Mouse (Mus musculus) midbrain, embryonic 11.5 days (tissue): ENCODE results near the gene Tmc2. TPM values are rescaled to one million over a fixed set of nuclear protein-coding genes. Genes with fewer than 3 reads are reported as not detected.

ENCODE experiments used
- ATAC-seq: fragments of 200-750 bp; cut with Nextera tagmentation; 2 replicates; pipeline ENCODE4 v1.8.0; 2017; ENCODE audit warnings: moderate TSS enrichment, moderate library complexity; ENCODE audit not compliant: low FRiP score
- DNase-seq: peaks from one replicate; pipeline ENCODE4 v3.0.0; 2015; ENCODE audit warnings: low spot score; ENCODE audit errors: missing footprints
- H3K27ac ChIP-seq: fragments of 300-500 bp; sonication (generic); 2 replicates; pipeline ENCODE4 v1.5.1; 2014; ENCODE audit warnings: low read depth, low read length
- H3K27me3 ChIP-seq: fragments of 300-500 bp; sonication (generic); 2 replicates; pipeline ENCODE4 v1.6.1; 2014; ENCODE audit warnings: mild to moderate bottlenecking, low read length, moderate library complexity, mixed read lengths; ENCODE audit not compliant: control insufficient read depth, insufficient read depth
- H3K36me3 ChIP-seq: fragments of 300-500 bp; sonication (generic); 2 replicates; pipeline ENCODE4 v1.6.1; 2014; ENCODE audit warnings: mild to moderate bottlenecking, low read length, moderate library complexity, mixed read lengths; ENCODE audit not compliant: control insufficient read depth, insufficient read depth
- H3K4me1 ChIP-seq: fragments of 300-500 bp; sonication (generic); 2 replicates; pipeline ENCODE4 v1.6.1; 2014; ENCODE audit warnings: low read length; ENCODE audit not compliant: control insufficient read depth, insufficient read depth
- H3K4me2 ChIP-seq: fragments of 300-500 bp; sonication (generic); 2 replicates; pipeline ENCODE4 v1.6.1; 2014; ENCODE audit warnings: mild to moderate bottlenecking, moderate library complexity
- H3K4me3 ChIP-seq: fragments of 300-500 bp; sonication (generic); 2 replicates; pipeline ENCODE4 v1.5.1; 2014; ENCODE audit warnings: low read depth, low read length
- H3K9ac ChIP-seq: fragments of 300-500 bp; sonication (generic); 2 replicates; pipeline ENCODE4 v1.6.1; 2014; ENCODE audit warnings: low read length
- H3K9me3 ChIP-seq: fragments of 300-500 bp; sonication (generic); 2 replicates; pipeline ENCODE4 v1.6.1; 2016; ENCODE audit warnings: low read length; ENCODE audit not compliant: control insufficient read depth
- WGBS: fragments of 180-500 bp; shearing (Covaris S2); extraction: QIAGEN DNeasy Blood & Tissue Kit; methylation state at CpG from one replicate; pipeline ENCODE4 v1.1.7; 2014; 5-methylcytosine and 5-hydroxymethylcytosine counted together
- polyA plus RNA-seq: library from polyadenylated mRNA; unstranded; fragments of >200 nt; fragmentation: Nextera tagmentation; extraction: Ambion mirVana; gene quantifications from 2 replicates; pipeline ENCODE4 v1.2.1, GENCODE M21; 2014

Gene Tmc2
- polyA plus RNA-seq, 1 experiment from 2014 or later = not detected

DNA sequence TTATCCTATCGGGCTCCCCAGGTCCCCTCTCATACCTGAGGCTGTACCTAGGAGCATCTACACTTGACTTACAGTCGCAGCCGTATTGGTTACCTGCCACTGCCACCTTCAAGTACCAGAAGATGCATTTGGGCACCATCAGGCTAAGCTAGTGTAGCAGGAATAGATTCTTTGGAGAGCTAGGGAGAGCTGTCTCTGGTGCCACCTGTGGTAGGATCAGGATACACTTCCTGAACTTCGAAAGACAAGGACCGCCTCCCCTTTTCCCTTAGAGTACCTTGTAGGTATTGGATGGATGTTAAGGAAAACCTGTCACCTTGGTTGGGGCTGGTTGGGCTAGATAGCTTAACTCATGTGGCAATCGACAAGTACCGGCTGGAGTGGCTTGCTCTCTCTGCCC lies 73.1 kb downstream of the Tmc2 start:
- Histone ChIP-seq H3K4me2 (no peak overlapping the region), H3K9me3 (no peaks in the 10 kb centered on the region), H3K4me1 (peaks cover 1% of the 10 kb centered on the region), H3K27me3 (no peaks in the 10 kb centered on the region), H3K9ac (no peak overlapping the region), H3K4me3 (no peak overlapping the region), H3K36me3 (no peaks in the 10 kb centered on the region), H3K27ac (no peak overlapping the region)
- 70% methylated on average over 7 of the region's 7 CpGs for WGBS
- ATAC-seq (no peak), DNase-seq (no peak)

GRCm38 (mm10) chr2:130273732-130274131 lies 78.7 kb downstream of the Tmc2 start:
- H3K4me3 ChIP-seq = peak overlapping the region; percentile 91
- DNase-seq = no peak
- peak overlapping the region; percentile 96 for H3K9ac ChIP-seq
- ATAC-seq = no peak; the same call in 1 of the 2 replicates
- peaks cover 32% of the 10 kb centered on the region for H3K36me3 ChIP-seq
- peak overlapping the region; percentile 86; the same call in 1 of the 2 replicates for H3K27ac ChIP-seq
- peaks cover 20% of the 10 kb centered on the region for H3K4me1 ChIP-seq
- H3K4me2 ChIP-seq = peak overlapping the region; percentile 90
- no peaks in the 10 kb centered on the region for H3K27me3 ChIP-seq
- 2% methylated on average over 14 of the region's 14 CpGs for WGBS
- H3K9me3 ChIP-seq = no peaks in the 10 kb centered on the region

- Histone ChIP-seq H3K36me3 (peaks cover 33% of the 10 kb centered on the region), H3K9me3 (no peaks in the 10 kb centered on the region), H3K27ac (peak within 1 kb of the TSS; percentile 86), H3K27me3 (no peaks in the 10 kb centered on the region), H3K9ac (peak within 1 kb of the TSS; percentile 96), H3K4me3 (peak within 1 kb of the TSS; percentile 91), H3K4me1 (peaks cover 20% of the 10 kb centered on the region), H3K4me2 (peak within 1 kb of the TSS; percentile 90)
- peak; percentile 100 for DNase-seq
- peak; percentile 97 for ATAC-seq
- WGBS = under 1% methylated on average over 68 of the region's 68 CpGs
Observed at GRCm38 (mm10) chr2:130274149-130274861, 79.3 kb downstream of the Tmc2 start, which contains the start of gene Nop56. Nop56 (plus strand) TSS chr2:130274430.

- Histone ChIP-seq H3K9ac (peak overlapping the region; percentile 96), H3K4me1 (peaks cover 20% of the 10 kb centered on the region), H3K4me2 (peak overlapping the region; percentile 90), H3K9me3 (no peaks in the 10 kb centered on the region), H3K27ac (peak overlapping the region; percentile 86), H3K4me3 (peak overlapping the region; percentile 91), H3K27me3 (no peaks in the 10 kb centered on the region), H3K36me3 (peaks cover 36% of the 10 kb centered on the region)
- 4% methylated on average over 10 of the region's 10 CpGs for WGBS
- no peak for DNase-seq
- ATAC-seq = no peak
Observed at GRCm38 (mm10) chr2:130274862-130275261, 79.9 kb downstream of the Tmc2 start.

- Histone ChIP-seq H3K36me3 (peaks cover 36% of the 10 kb centered on the region), H3K27ac (no peak overlapping the region), H3K4me1 (peaks cover 20% of the 10 kb centered on the region), H3K4me3 (peak overlapping the region; percentile 91), H3K9ac (peak overlapping the region; percentile 96; the same call in 1 of the 2 replicates), H3K4me2 (peak overlapping the region; percentile 90), H3K9me3 (no peaks in the 10 kb centered on the region), H3K27me3 (no peaks in the 10 kb centered on the region)
- WGBS = 45% methylated on average over 6 of the region's 6 CpGs
- DNase-seq = peak; percentile 97
- ATAC-seq = no peak
Observed at GRCm38 (mm10) chr2:130275649-130276048, 80.7 kb downstream of the Tmc2 start.

DNA sequence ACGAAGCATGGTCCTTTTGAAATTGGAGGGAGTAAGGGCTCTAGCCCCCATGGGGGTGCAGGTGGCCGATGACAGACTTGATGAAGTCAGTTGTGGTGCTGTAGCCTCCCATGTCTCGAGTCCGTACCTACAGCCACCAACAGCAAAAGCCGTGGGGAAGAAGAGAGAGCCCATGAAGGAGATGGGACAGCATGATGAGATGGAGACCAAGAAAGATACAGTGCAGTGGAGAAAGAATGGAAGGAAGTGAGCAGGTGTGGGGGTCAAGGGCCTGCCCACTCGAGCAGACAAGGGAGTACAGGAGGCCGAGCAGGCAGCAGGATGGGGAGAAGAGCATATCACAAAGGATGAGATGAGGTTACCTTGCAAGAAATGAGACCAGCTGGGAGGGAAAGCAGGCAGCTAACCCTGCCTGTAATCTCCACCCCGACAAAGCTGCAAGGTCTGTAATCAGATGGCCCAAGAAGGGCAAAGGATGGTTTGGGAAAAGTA lies 84.7 kb downstream of the Tmc2 start:
- H3K36me3 ChIP-seq = peaks cover 36% of the 10 kb centered on the region
- WGBS = 43% methylated on average over 8 of the region's 8 CpGs

DNA sequence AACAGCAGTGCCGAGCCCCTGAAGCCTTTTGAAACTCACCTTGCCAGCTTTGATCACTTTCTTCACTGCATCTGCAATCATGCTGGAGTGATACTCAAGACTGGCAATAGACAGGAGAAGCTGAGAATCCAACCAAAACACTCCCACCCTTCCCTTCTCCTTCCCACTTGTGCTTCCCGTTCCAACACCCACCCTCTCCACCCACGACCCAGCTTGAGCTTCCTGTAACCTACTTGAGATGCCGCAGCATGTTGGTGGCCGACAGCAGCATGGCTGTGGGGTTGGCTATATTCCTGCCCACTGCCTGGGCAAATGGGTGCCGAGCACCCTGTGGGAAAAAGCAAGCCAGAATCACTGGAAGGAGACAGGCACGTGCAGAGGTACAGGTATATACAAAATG lies 85.2 kb downstream of the Tmc2 start:
- no peak for DNase-seq
- ATAC-seq = no peak
- Histone ChIP-seq H3K9me3 (no peaks in the 10 kb centered on the region), H3K27ac (no peak overlapping the region), H3K27me3 (no peaks in the 10 kb centered on the region), H3K4me3 (no peak overlapping the region), H3K4me2 (no peak overlapping the region), H3K4me1 (peaks cover 21% of the 10 kb centered on the region), H3K9ac (no peak overlapping the region), H3K36me3 (peaks cover 36% of the 10 kb centered on the region)
- 71% methylated on average over 7 of the region's 7 CpGs for WGBS

More for the DNA sequence above, 84.7 kb downstream of the Tmc2 start:
- Histone ChIP-seq H3K9ac (no peak overlapping the region), H3K27ac (no peak overlapping the region), H3K4me2 (no peak overlapping the region), H3K9me3 (no peaks in the 10 kb centered on the region), H3K4me1 (peaks cover 21% of the 10 kb centered on the region), H3K4me3 (no peak overlapping the region), H3K27me3 (no peaks in the 10 kb centered on the region)
- DNase-seq (peak; percentile 87), ATAC-seq (no peak)

- ATAC-seq = no peak
- WGBS = 83% methylated on average over 4 of the region's 4 CpGs
- Histone ChIP-seq H3K9me3 (no peaks in the 10 kb centered on the region), H3K9ac (no peak overlapping the region), H3K4me1 (peaks cover 15% of the 10 kb centered on the region), H3K27me3 (no peaks in the 10 kb centered on the region), H3K27ac (no peak overlapping the region), H3K4me3 (no peak overlapping the region), H3K4me2 (no peak overlapping the region), H3K36me3 (peaks cover 30% of the 10 kb centered on the region)
- no peak for DNase-seq
Observed at GRCm38 (mm10) chr2:130280818-130281217, 85.8 kb downstream of the Tmc2 start.

DNA sequence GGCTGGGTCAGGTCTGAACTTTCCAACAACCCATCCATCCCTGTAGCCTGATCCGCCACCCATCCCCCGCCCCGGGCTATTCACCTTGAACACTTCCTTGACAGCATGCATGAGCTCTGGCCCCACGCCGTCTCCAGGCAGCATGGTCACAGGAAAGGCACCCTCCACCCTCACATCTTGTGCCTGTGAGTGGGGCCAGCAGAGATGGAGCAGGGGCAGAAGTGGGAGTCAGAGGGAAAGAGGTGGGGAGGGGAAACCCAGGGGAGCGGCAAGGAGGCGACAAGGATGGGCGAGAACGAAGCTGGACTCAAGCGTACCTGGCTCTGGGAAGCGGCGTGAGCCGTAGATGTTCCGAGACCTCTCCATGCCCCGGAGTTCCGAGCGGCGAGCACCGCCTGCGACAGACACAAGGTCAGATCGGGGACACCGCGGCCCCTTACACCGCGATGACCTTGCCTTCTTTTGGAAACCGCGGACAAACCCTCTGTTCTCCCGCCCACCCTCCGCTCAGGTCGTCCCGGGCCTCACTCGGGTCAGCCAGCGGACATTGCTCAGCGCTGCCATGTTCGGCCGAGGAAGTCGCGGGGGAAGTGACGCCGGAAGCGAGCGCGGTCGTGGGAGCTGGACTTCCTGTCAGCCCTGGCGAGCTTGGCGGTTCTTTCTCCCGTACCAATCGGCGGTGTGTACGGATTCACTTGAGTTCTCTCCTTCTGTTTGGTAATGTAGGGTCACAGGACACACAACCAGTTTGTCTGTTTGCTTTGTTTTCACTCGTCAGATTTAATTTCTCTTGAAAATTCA lies 89.1 kb downstream of the Tmc2 start, which contains the start of gene Idh3b:
Gene Idh3b (minus strand): TSS at position 694 of the 801 bp plus-strand sequence.
- Histone ChIP-seq H3K4me1 (peaks cover 10% of the 10 kb centered on the region), H3K4me2 (peak within 1 kb of the TSS; percentile 94), H3K9me3 (no peaks in the 10 kb centered on the region), H3K9ac (peak within 1 kb of the TSS; percentile 80), H3K27ac (no peak within 1 kb of the TSS), H3K4me3 (peak within 1 kb of the TSS; percentile 68), H3K36me3 (peaks cover 4% of the 10 kb centered on the region; the same call in 1 of the 2 replicates), H3K27me3 (no peaks in the 10 kb centered on the region)
- ATAC-seq (peak; percentile 92), DNase-seq (peak; percentile 98)
- 1% methylated on average over 50 of the region's 51 CpGs for WGBS
